Mouse (Mus musculus) kidney, embryonic 16.5 days (tissue): Measurements from ENCODE around the gene Cfap299. TPM values are rescaled to one million over a fixed set of nuclear protein-coding genes. Genes with fewer than 3 reads are reported as not detected.

Experiments used
- ATAC-seq: fragments of 200-750 bp; cut with Nextera tagmentation; 2 replicates; pipeline ENCODE4 v1.8.0; 2017; ENCODE audit warnings: moderate TSS enrichment; ENCODE audit not compliant: low FRiP score, low TSS enrichment
- H3K27ac ChIP-seq: fragments of 300-500 bp; sonication (generic); 2 replicates; pipeline ENCODE4 v1.5.1; 2014; ENCODE audit warnings: low read length
- H3K27me3 ChIP-seq: fragments of 300-500 bp; sonication (generic); 2 replicates; pipeline ENCODE4 v1.6.1; 2014; ENCODE audit warnings: low read length, control low read depth, mixed read lengths; ENCODE audit not compliant: insufficient read depth
- H3K36me3 ChIP-seq: fragments of 300-500 bp; sonication (generic); 2 replicates; pipeline ENCODE4 v1.6.1; 2014; ENCODE audit warnings: low read length, control low read depth, mixed read lengths; ENCODE audit not compliant: insufficient read depth
- H3K4me1 ChIP-seq: fragments of 300-500 bp; sonication (generic); 2 replicates; pipeline ENCODE4 v1.6.1; 2014; ENCODE audit warnings: low read length, control low read depth, mixed read lengths; ENCODE audit not compliant: insufficient read depth
- H3K4me2 ChIP-seq: fragments of 300-500 bp; sonication (generic); replicated peaks from 2 replicates; pipeline ENCODE4 v1.6.1; 2014; ENCODE audit warnings: low read depth, low read length
- H3K4me3 ChIP-seq: fragments of 300-500 bp; sonication (generic); 2 replicates; pipeline ENCODE4 v1.5.1; 2014; ENCODE audit warnings: mild to moderate bottlenecking, low read length
- H3K9ac ChIP-seq: fragments of 300-500 bp; sonication (generic); replicated peaks from 2 replicates; pipeline ENCODE4 v1.6.1; 2014; ENCODE audit warnings: low read length
- H3K9me3 ChIP-seq: fragments of 300-500 bp; sonication (generic); 2 replicates; pipeline ENCODE4 v1.6.1; 2016; ENCODE audit warnings: low read length, control low read depth
- WGBS: fragments of 180-500 bp; shearing (Covaris S2); extraction: QIAGEN DNeasy Blood & Tissue Kit; methylation state at CpG from one replicate; pipeline ENCODE4 v1.1.7; 2014; 5-methylcytosine and 5-hydroxymethylcytosine counted together
- microRNA counts: library from miRNA; unstranded; fragments of <30 nt; microRNA quantifications from one replicate; lab custom pipeline; 2016
- microRNA-seq: library from miRNA; unstranded; fragments of <30 nt; microRNA quantifications from one replicate; pipeline ENCODE4, GENCODE M21; 2016
- polyA plus RNA-seq: library from polyadenylated mRNA; unstranded; fragments of >200 nt; fragmentation: Nextera tagmentation; extraction: Ambion mirVana; gene quantifications from 2 replicates; pipeline ENCODE4 v1.2.1, GENCODE M21; 2015

The Cfap299 gene
- polyA plus RNA-seq, 1 experiment from 2014 or later, result 0.56 TPM

GRCm38 (mm10) chr5:98812380-98812779 lies 483.3 kb downstream of the Cfap299 start:
- Histone ChIP-seq H3K27me3 (no peaks in the 10 kb centered on the region), H3K36me3 (no peaks in the 10 kb centered on the region), H3K9me3 (0 out of 2 replicates have a peak, but pooled peaks cover 4% of the 10 kb centered on the region), H3K4me3 (no peak overlapping the region), H3K4me2 (no peak overlapping the region), H3K4me1 (no peaks in the 10 kb centered on the region; the same call in 1 of the 2 replicates), H3K27ac (no peak overlapping the region), H3K9ac (no peak overlapping the region)
- ATAC-seq, result no peak
- WGBS, result 89% methylated on average over 1 of the region's 1 CpGs

- Histone ChIP-seq H3K9me3 (0 out of 2 replicates have a peak, but pooled peaks cover 4% of the 10 kb centered on the region), H3K4me1 (no peaks in the 10 kb centered on the region), H3K9ac (no peak overlapping the region), H3K36me3 (no peaks in the 10 kb centered on the region), H3K27me3 (no peaks in the 10 kb centered on the region), H3K4me3 (no peak overlapping the region), H3K27ac (no peak overlapping the region), H3K4me2 (no peak overlapping the region)
- no peak for ATAC-seq
- 88% methylated on average over 1 of the region's 1 CpGs for WGBS
Measured at GRCm38 (mm10) chr5:98815269-98815668, 486.2 kb downstream of the Cfap299 start.

DNA sequence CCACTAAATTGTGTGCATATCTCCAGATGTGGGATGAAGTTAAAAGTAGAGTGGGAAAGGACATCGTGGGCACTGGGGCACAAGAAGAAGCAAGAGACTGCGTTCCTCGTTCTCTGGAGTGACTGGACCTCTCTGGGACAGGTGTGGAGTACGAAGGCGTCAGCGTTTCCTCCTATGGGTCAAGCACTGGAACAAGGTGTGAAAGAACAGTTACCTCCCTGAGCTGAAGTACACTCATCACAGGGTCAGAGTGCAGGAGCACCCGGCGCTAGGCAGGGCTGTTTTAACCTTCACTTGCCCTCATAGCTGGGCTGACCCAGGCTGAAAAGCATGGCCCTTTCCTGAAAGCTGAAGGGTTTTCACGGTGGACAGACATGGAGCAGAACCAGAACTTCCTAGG lies 504.7 kb downstream of the Cfap299 start:
- no peak overlapping the region for H3K4me3 ChIP-seq
- H3K9me3 ChIP-seq, result no peaks in the 10 kb centered on the region
- no peaks in the 10 kb centered on the region for H3K36me3 ChIP-seq
- no peak overlapping the region for H3K9ac ChIP-seq
- 78% methylated on average over 9 of the region's 9 CpGs for WGBS
- no peaks in the 10 kb centered on the region for H3K27me3 ChIP-seq
- no peaks in the 10 kb centered on the region for H3K4me1 ChIP-seq
- no peak overlapping the region for H3K4me2 ChIP-seq
- no peak for ATAC-seq
- H3K27ac ChIP-seq, result no peak overlapping the region

DNA sequence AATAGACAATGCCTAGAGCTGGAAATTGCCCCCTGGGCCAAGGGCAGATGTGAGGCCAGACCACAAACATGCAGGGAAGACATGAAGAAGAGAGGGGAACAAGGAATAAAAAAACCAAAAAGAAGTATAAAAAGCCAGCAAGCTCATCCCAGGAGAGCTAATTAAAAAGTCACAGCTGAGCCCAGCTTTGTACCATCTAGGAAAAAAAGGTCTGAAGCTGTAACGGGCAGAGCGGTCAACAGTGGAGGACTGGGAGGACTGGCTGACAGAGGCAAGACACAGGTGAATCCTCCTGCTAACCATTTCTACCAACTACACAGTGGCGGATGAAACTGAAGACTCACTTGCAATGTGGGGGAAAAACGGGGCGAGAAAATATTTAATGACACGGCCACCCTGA lies 505.2 kb downstream of the Cfap299 start:
- H3K36me3 ChIP-seq, result no peaks in the 10 kb centered on the region
- 85% methylated on average over 6 of the region's 6 CpGs for WGBS
- ATAC-seq, result no peak
- no peak overlapping the region for H3K27ac ChIP-seq
- H3K4me3 ChIP-seq, result no peak overlapping the region
- no peak overlapping the region for H3K9ac ChIP-seq
- H3K4me1 ChIP-seq, result no peaks in the 10 kb centered on the region
- H3K9me3 ChIP-seq, result no peaks in the 10 kb centered on the region
- H3K27me3 ChIP-seq, result no peaks in the 10 kb centered on the region
- H3K4me2 ChIP-seq, result no peak overlapping the region

GRCm38 (mm10) chr5:98842600-98843310 lies 513.7 kb downstream of the Cfap299 start:
- no peaks in the 10 kb centered on the region for H3K9me3 ChIP-seq
- WGBS, result 47% methylated on average over 7 of the region's 7 CpGs
- no peak overlapping the region for H3K4me2 ChIP-seq
- H3K36me3 ChIP-seq, result no peaks in the 10 kb centered on the region
- no peak overlapping the region for H3K4me3 ChIP-seq
- ATAC-seq, result no peak
- no peaks in the 10 kb centered on the region for H3K4me1 ChIP-seq
- no peak overlapping the region for H3K9ac ChIP-seq
- H3K27ac ChIP-seq, result no peak overlapping the region
- H3K27me3 ChIP-seq, result no peaks in the 10 kb centered on the region

- no peaks in the 10 kb centered on the region for H3K9me3 ChIP-seq
- no peaks in the 10 kb centered on the region for H3K4me1 ChIP-seq
- no peak overlapping the region for H3K4me2 ChIP-seq
- H3K27me3 ChIP-seq, result no peaks in the 10 kb centered on the region
- WGBS, result 38% methylated on average over 1 of the region's 1 CpGs
- H3K9ac ChIP-seq, result no peak overlapping the region
- ATAC-seq, result no peak
- H3K27ac ChIP-seq, result no peak overlapping the region
- no peak overlapping the region for H3K4me3 ChIP-seq
- no peaks in the 10 kb centered on the region for H3K36me3 ChIP-seq
Measured at GRCm38 (mm10) chr5:98844664-98845063, 515.6 kb downstream of the Cfap299 start.

MicroRNAs encoded within 50 kb of the gene (microRNA counts, 519-probe panel; counts per million panel counts)
- microRNA mmu-miR-703 (lab: Ali Mortazavi, UCI), result 104 counts per million, percentile 35 among the panel's probes with 10 or more counts

Small RNA genes within 50 kb of the gene (microRNA-seq; reads per million reads assigned to microRNA genes)
- gene Mir703, result not detected

Other genes starting within 250 kb of the Cfap299 start
- 0.04 TPM in 1 of 2 replicates, not detected in the other for gene Prdm8, start 162.1 kb upstream of the Cfap299 start, polyA plus RNA-seq
- gene Fgf5, start 75.1 kb upstream of the Cfap299 start, polyA plus RNA-seq, result 0.12 and 0.55 TPM in 2 replicates
- not detected in 2 replicates for gene Gm11111, start 223.4 kb downstream of the Cfap299 start, polyA plus RNA-seq